21 mouse cellular contexts compared by ENCODE assay signal in the genomic region with DNA sequence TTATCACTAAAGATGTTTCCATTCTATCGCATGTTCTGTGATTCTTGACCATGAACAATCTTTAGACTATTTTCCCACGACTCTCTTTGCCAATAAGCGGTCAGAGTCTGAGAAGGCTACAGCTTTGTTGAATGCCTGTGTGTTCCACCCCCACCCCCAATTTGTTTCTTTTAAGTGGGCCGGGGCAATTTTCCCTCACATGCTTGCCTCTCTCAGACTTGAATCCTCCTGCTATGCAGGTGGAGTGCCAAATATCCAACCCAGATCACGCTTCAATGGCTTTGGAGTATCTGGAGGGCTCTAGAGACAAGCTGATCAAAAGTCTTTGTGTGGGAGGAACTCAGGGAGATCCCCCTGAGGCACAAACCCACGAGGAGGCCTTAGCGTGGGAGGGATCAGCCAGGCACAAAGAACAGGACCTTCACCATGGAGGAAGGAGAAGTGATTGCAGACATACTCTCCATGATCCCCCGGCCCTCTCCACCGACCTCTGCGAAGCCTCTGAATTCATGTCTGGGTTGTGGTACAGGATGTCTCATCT. TPM values are rescaled to one million over a fixed set of nuclear protein-coding genes. Genes with fewer than 3 reads are reported as not detected.
DNase-seq lines count a peak whose midpoint lies in the region; ATAC-seq and TF ChIP-seq lines count a peak whose summit lies in the region.
"Had no signal": no experiment of that assay in that cellular context is flagged by ENCODE, and none has a peak within 500 bp of the region (broad histone marks: within the 10 kb centered on the region; RNA-seq: fewer than 3 reads in every experiment).

No protein-coding gene starts in this region.

- no peaks in the 10 kb centered on the region for H3K4me1 ChIP-seq in forebrain, embryonic 14.5 days (ENCODE audit: control insufficient read depth, insufficient read depth, low read length)
- no peaks in the 10 kb centered on the region; the same call in 1 of the 2 replicates for H3K4me1 ChIP-seq in forebrain, embryonic 16.5 days (replicated peaks; ENCODE audit: control insufficient read depth, insufficient read depth, low read length)
- no peaks in the 10 kb centered on the region for H3K4me1 ChIP-seq in kidney, postnatal 0 days (replicated peaks; ENCODE audit: insufficient read depth, low read length)
- no peaks in the 10 kb centered on the region for H3K4me1 ChIP-seq in kidney, adult 2 months (ENCODE audit: control insufficient read depth, insufficient read depth, low read length)
- no peaks in the 10 kb centered on the region for H3K4me1 ChIP-seq in testis, adult 2 months (ENCODE audit: control insufficient read depth, insufficient read depth, low read length)
- H3K4me1 ChIP-seq: intestine, embryonic 15.5 days; liver, embryonic 13.5 days had no signal

- TF ChIP-seq CTCF in kidney, postnatal 0 days (IDR thresholded peaks at IDR 0.05; ENCODE audit: low read depth): no peak
- no peak for TF ChIP-seq CTCF in kidney, adult 2 months (conservative IDR thresholded peaks at IDR 0.05; ENCODE audit: insufficient read depth, insufficient read length, low read depth, low read length)
- no peak for TF ChIP-seq CTCF in brain, embryonic 14.5 days (IDR thresholded peaks at IDR 0.05; ENCODE audit: borderline replicate concordance, extremely low read depth, insufficient read depth, insufficient read length)
- TF ChIP-seq CTCF in testis, adult 2 months (IDR thresholded peaks at IDR 0.05; ENCODE audit: control insufficient read depth, insufficient read depth, insufficient replicate concordance, low read depth, low read length): no peak

- no peak overlapping the region for H3K4me3 ChIP-seq in forebrain, embryonic 14.5 days (ENCODE audit: low read depth, low read length)
- no peak overlapping the region for H3K4me3 ChIP-seq in forebrain, embryonic 16.5 days (replicated peaks; ENCODE audit: low read length)
- H3K4me3 ChIP-seq in kidney, postnatal 0 days (replicated peaks; ENCODE audit: low read depth, low read length): no peak overlapping the region
- no peak overlapping the region for H3K4me3 ChIP-seq in kidney, adult 2 months (ENCODE audit: insufficient read depth, low read depth, low read length)
- H3K4me3 ChIP-seq in testis, adult 2 months (ENCODE audit: control insufficient read depth, low read depth, low read length): no peak overlapping the region
- H3K4me3 ChIP-seq: erythroblast, embryonic 14.5 days; intestine, embryonic 15.5 days; left cerebral cortex, adult 2 months; liver, embryonic 13.5 days had no signal

- H3K27ac ChIP-seq in forebrain, embryonic 14.5 days (ENCODE audit: low read depth, low read length): peak overlapping the region; percentile 9; the same call in 1 of the 2 replicates
- no peak overlapping the region for H3K27ac ChIP-seq in forebrain, embryonic 16.5 days (ENCODE audit: low read length)
- H3K27ac ChIP-seq in kidney, postnatal 0 days: no peak overlapping the region
- no peak overlapping the region for H3K27ac ChIP-seq in kidney, adult 2 months (ENCODE audit: insufficient read depth, low read depth, low read length)
- H3K27ac ChIP-seq in testis, adult 2 months (ENCODE audit: control insufficient read depth, insufficient read depth, low read depth, low read length): peak overlapping the region; percentile 12; the same call in 1 of the 2 replicates
- H3K27ac ChIP-seq: intestine, embryonic 15.5 days; left cerebral cortex, adult 2 months; liver, embryonic 13.5 days had no signal

- no peak for TF ChIP-seq POLR2A in kidney, adult 2 months (IDR thresholded peaks at IDR 0.05; ENCODE audit: low read depth, low read length)
- TF ChIP-seq POLR2A in brain, embryonic 14.5 days (IDR thresholded peaks at IDR 0.05; ENCODE audit: borderline replicate concordance, extremely low read depth, insufficient read depth, insufficient read length, poor library complexity, severe bottlenecking): no peak
- no peak for TF ChIP-seq POLR2A in testis, adult 2 months (IDR thresholded peaks at IDR 0.05; ENCODE audit: control insufficient read depth, low read depth, low read length)

- 54% methylated on average over 10 of the region's 10 CpGs for WGBS in forebrain, embryonic 14.5 days
- 44% methylated on average over 10 of the region's 10 CpGs for WGBS in forebrain, embryonic 16.5 days
- 44% methylated on average over 10 of the region's 10 CpGs for WGBS in kidney, postnatal 0 days
- 44% methylated on average over 10 of the region's 10 CpGs for WGBS in kidney, adult 2 months

- H3K4me2 ChIP-seq in forebrain, embryonic 14.5 days (ENCODE audit: low read length): no peak overlapping the region
- no peak overlapping the region for H3K4me2 ChIP-seq in forebrain, embryonic 16.5 days (ENCODE audit: low read length)
- H3K4me2 ChIP-seq in kidney, postnatal 0 days (ENCODE audit: low read length): no peak overlapping the region
- H3K4me2 ChIP-seq: heart, embryonic 11.5 days; intestine, embryonic 15.5 days; liver, embryonic 13.5 days; midbrain, embryonic 11.5 days had no signal

- H3K9ac ChIP-seq in forebrain, embryonic 14.5 days (ENCODE audit: low read length): no peak overlapping the region
- no peak overlapping the region for H3K9ac ChIP-seq in forebrain, embryonic 16.5 days (replicated peaks; ENCODE audit: low read depth, low read length)
- no peak overlapping the region for H3K9ac ChIP-seq in kidney, postnatal 0 days (ENCODE audit: low read depth, low read length)
- H3K9ac ChIP-seq: intestine, embryonic 15.5 days; liver, embryonic 13.5 days had no signal

- H3K9me3 ChIP-seq in forebrain, embryonic 14.5 days (replicated peaks; ENCODE audit: control insufficient read depth, low read length): no peaks in the 10 kb centered on the region
- no peaks in the 10 kb centered on the region for H3K9me3 ChIP-seq in forebrain, embryonic 16.5 days (ENCODE audit: control insufficient read depth, low read length)
- H3K9me3 ChIP-seq in kidney, postnatal 0 days (replicated peaks; ENCODE audit: low read length): no peaks in the 10 kb centered on the region
- H3K9me3 ChIP-seq: intestine, embryonic 15.5 days; liver, embryonic 13.5 days had no signal

- H3K36me3 ChIP-seq in forebrain, embryonic 14.5 days (ENCODE audit: control insufficient read depth, insufficient read depth, low read length): no peaks in the 10 kb centered on the region
- no peaks in the 10 kb centered on the region for H3K36me3 ChIP-seq in forebrain, embryonic 16.5 days (ENCODE audit: control insufficient read depth, insufficient read depth)
- H3K36me3 ChIP-seq in kidney, postnatal 0 days (ENCODE audit: insufficient read depth, low read length): no peaks in the 10 kb centered on the region
- no peaks in the 10 kb centered on the region for H3K36me3 ChIP-seq in kidney, adult 2 months (ENCODE audit: control insufficient read depth, insufficient read depth, low read length)
- no peaks in the 10 kb centered on the region for H3K36me3 ChIP-seq in testis, adult 2 months (ENCODE audit: control insufficient read depth, insufficient read depth, low read length)
- H3K36me3 ChIP-seq: intestine, embryonic 15.5 days; liver, embryonic 13.5 days had no signal

- peak; percentile 50 for DNase-seq in forebrain, embryonic 14.5 days (ENCODE audit: low spot score)
- peak; percentile 34 for DNase-seq in kidney, postnatal 0 days (ENCODE audit: low spot score)
- DNase-seq in kidney, adult 2 months: no peak
- peak; percentile 77 for DNase-seq in brain, embryonic 14.5 days (ENCODE audit: low read depth)
- no peak for DNase-seq in right cerebral cortex, adult 18-20 months
- DNase-seq: adrenal gland, postnatal 10 days; cerebellum, adult 8-10 months; liver, embryonic 13.5 days; lung, adult 2 months; lung, postnatal 14 days; thymus, adult 18-20 months; thymus, postnatal 4 days had no signal

- no peaks in the 10 kb centered on the region for H3K27me3 ChIP-seq in forebrain, embryonic 14.5 days (replicated peaks; ENCODE audit: control insufficient read depth, insufficient read depth, low read length)
- no peaks in the 10 kb centered on the region for H3K27me3 ChIP-seq in forebrain, embryonic 16.5 days (replicated peaks; ENCODE audit: control insufficient read depth, insufficient read depth, low read length)
- no peaks in the 10 kb centered on the region for H3K27me3 ChIP-seq in kidney, postnatal 0 days (ENCODE audit: insufficient read depth, low read length)
- H3K27me3 ChIP-seq in kidney, adult 2 months (replicated peaks; ENCODE audit: control insufficient read depth, insufficient read depth, low read length): no peaks in the 10 kb centered on the region
- H3K27me3 ChIP-seq in testis, adult 2 months (ENCODE audit: control insufficient read depth, insufficient read depth, low read length): no peaks in the 10 kb centered on the region
- H3K27me3 ChIP-seq: intestine, embryonic 15.5 days; liver, embryonic 13.5 days had no signal

- ATAC-seq in forebrain, embryonic 14.5 days: 0 out of 2 replicates have a peak, but pooled peaks have one; percentile 32
- no peak for ATAC-seq in forebrain, embryonic 16.5 days
- no peak for ATAC-seq in kidney, postnatal 0 days (replicated peaks; ENCODE audit: low FRiP score, low read depth)
- ATAC-seq: activated CD4-positive, CD25-positive, alpha-beta regulatory T cell, adult 4 months; hindbrain, embryonic 16.5 days; intestine, embryonic 15.5 days had no signal

RNA-seq across cellular contexts. Expression of gene Mid1ip1, which starts 48.7 kb away (rescaled TPM):
- polyA plus RNA-seq in forebrain, embryonic 14.5 days (2014; fragmentation: Nextera tagmentation; extraction: Ambion mirVana): 57.7 and 73.6 TPM in 2 replicates
- polyA plus RNA-seq in forebrain, embryonic 16.5 days (2015; fragmentation: Nextera tagmentation; extraction: Ambion mirVana): 97.8 and 104 TPM in 2 replicates
- polyA plus RNA-seq in kidney, postnatal 0 days (2015; fragmentation: Nextera tagmentation; extraction: Ambion mirVana): 43.6 and 45.7 TPM in 2 replicates
- 30.0 and 34.7 TPM in 2 replicates for polyA plus RNA-seq in kidney, adult 2 months (2012; rRNA removed)
- polyA plus RNA-seq in brain, embryonic 14.5 days (2012; rRNA removed): 41.7 and 51.6 TPM in 2 replicates
- 10.0 and 14.9 TPM in 2 replicates for polyA plus RNA-seq in testis, adult 2 months (2012; rRNA removed)

Comparison
In these comparisons a context has a peak if more than half of its experiments do, and no peak if none do; other contexts are left out.
1. DNase-seq: peak in forebrain, embryonic 14.5 days (single experiment), kidney, postnatal 0 days (single experiment) and brain, embryonic 14.5 days (single experiment); none in kidney, adult 2 months (single experiment) and right cerebral cortex, adult 18-20 months (single experiment).
2. H3K27ac ChIP-seq: peak in forebrain, embryonic 14.5 days (single experiment) and testis, adult 2 months (single experiment); none in forebrain, embryonic 16.5 days (single experiment), kidney, postnatal 0 days (single experiment) and kidney, adult 2 months (single experiment).